Mouse (Mus musculus) megakaryocyte, adult 5-6 weeks (primary cell): ENCODE data around the gene Pnkd. TPM values are rescaled to one million over a fixed set of nuclear protein-coding genes. Genes with fewer than 3 reads are reported as not detected.

ENCODE experiments used
- ATAC-seq: 2 replicates; pipeline ENCODE4 v1.8.0; 2016; ENCODE audit warnings: mild to moderate bottlenecking, inconsistent platforms; ENCODE audit not compliant: poor library complexity, severe bottlenecking
- total RNA-seq, 2 experiments: library from RNA; stranded (forward) in 1 of 2; stranded (reverse) in 1 of 2; fragments of 153-499, 151-499 nt in 1 of 2; fragments of 221-1000, 200-1000 nt in 1 of 2; gene quantifications; 2 replicates each; pipeline versions ENCODE4 v1.2.3 to v1.2.4; 2015 to 2017

Gene Pnkd
- total RNA-seq, 2 experiments from 2014 or later: 8.9 to 23.6 TPM

DNA sequence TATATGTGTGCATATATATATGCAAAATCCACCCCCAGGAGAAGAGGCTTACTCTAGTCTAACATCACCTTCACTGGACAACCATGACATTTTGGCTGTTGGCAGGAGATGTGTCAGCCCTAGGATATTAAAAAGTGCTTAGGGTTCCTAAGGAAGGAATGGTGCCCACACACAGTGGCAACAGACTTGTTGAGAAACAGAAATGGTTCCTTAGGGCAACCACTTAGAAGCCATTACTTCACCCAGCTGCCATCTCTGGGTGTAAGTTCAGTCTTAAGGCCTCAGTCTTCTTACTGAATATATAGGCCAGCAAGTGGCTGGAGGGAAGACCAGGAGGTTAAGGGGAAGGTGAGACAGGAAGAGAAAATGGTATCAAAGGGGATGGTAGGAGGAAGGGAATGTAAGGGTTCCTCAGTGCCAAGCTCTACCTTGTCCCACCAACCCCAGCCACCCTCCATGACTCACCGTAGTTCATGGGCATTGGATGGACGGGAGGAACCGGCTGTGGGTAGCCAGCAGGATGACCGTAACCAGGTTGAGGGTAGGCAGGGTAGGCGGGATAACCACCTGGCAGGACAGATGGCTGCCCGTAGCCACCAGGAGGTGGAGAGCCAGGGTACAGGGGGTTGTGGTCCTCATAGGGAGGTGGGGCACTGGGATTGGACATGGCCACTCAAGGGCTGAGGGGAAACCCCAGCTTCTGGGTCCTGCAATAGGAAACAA, 10.2 kb downstream of the Pnkd start:
- no peak for ATAC-seq

DNA sequence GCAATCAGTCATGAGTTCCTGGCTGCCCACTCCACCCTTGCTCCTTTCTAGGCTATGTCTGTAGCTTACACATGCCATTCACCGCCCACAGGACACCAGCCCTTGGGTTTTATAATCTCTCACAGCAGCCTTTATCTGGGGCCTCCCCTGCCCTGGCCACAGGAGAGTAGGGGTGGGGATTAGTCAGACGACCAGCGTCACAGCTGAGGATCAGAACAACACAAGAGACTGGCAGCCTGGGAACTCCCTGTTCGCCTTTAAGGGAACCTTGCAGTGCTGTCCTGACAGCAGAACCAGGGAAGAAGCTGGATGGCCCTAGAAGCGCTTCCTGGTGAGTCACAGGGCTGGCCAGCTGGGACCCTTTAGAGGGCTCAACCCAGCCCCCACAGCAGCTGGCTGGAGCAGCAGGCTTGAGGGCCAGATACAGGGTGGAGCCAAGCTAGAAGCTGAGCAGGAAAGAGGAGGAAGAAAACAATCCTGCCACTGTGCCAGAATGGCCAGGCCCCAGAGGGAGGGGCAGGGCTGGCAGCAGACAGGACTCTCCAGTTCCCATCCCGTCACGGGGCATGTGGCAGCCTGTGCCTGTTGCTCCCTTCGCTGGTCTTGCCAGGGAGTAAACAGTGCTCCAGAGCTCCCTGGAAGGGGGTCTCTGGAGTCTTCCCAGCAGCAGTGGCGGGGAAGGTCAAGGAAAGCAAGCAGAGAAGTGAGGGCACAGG, 10.9 kb downstream of the Pnkd start:
- peak; percentile 65 for ATAC-seq

DNA sequence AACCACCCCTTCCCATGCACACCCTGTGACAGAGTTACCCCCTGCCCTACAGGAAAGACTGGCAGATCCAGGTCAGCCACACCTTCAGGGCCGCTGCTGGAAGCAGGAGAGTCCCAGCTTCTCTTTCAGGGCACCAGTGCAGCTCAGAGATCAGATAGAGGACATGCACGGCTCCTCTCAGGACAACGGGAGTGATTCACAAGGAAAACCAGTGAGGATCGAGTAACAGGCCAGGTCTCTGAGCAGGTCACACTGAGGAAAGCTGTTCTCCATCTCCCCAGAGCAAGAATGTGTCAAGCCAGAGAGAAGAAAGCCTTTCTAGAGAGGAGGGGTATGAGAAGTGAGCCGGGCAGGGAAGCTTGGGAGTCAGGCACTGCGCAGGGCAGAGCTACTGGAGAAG, 11.7 kb downstream of the Pnkd start:
- no peak for ATAC-seq

DNA sequence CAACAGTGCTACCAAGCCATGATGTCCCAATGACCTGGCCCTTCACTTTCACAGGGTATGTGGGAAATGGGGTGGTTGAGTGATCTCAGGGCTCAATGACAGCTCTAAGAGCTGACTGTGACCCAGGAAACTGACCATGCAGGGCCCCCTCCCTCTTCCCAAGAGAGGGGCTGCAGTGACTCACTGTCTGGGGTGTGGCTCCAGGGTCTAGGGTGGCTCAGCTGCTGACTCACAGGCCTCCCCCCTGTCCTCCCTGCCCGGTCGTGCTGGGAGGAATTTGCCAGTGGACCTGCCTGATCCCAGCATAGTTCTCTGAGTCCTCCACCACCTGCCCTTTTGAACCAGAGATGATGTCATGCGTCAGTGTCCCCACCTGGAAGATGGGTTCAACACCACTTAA, 12.5 kb downstream of the Pnkd start:
- no peak for ATAC-seq

DNA sequence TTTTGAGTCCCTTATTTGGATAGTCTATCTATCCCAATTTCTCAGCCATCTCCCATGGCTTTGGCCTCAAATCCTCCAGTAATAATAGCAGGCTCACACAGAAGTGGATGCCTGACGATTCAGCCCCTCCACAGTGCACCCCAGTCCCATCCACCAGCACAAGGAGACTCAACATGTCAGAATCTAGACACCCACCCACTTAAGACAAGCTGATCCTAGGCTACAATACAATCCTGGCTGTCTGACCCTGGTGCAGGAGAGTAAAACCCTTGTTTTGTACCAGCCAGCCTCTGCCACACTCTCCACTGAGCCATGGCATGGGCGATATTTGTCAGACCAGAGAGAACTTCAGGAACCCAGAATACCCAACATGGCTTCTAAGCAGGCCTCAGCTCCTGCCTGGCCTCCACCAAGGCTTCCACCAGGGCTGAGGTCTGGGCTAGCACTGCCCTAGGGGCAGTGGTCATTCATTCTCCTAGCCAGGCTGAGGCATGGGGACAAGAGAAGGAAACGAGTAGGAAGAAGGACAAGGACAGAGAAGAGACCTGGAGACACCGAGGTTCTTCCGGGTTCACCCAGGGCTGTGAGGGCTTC, 13.5 kb downstream of the Pnkd start:
- no peak for ATAC-seq

DNA sequence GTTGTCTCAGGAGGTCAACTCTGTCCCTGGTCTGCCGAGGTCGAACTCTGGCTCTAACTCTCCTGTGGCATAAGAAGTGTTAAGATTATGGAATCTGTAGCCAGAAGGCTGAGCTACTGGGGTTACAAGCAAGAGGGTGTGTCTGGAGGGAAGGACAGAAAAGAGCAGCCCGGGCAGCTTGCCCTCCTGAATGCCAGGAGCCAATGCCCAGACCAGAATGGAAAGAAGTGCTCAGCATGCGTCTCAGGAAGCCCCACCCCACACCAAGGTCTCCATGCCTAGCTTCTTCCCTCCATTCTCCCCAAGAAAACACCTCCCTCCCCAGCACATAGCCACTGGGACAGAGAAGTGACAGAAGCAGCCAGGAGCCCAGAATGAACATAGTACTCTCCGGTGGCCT, 14.3 kb downstream of the Pnkd start:
- no peak for ATAC-seq

DNA sequence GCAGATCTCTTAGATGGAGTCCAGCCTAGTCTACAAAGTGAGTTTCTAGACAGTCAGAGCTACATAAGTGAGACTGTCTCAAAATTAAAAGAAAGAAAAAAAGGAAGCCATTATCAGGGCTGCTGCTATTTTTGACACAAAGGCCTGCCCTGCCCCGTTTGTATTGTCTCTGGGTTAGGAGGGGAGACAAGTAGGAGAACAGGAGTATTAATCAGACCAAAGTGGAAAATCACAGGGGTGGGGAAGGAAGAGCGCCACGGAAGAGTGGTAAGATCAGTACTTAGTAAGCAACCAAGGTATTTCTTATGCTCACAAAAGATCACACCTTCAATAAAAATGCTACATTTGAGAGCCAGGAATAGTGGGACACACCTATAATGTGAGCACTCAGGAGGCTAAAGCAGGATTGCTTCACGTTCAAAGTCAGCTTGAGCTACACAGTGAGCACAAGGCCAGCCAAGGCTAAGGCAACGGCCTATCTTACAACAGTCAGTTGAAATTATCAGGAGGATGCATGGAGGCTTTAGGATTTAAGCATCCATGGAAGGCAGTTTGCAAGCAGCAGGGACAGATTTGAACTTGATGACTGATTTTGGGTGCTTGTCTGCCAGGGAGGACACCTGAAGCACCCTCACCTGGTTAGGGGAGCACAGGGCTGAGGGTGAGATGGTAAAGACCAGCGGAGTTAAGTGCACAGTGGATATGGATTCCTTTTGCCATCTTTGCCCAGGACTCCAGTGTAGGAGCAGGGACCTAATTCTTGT, 15.8 kb downstream of the Pnkd start:
- no peak for ATAC-seq

DNA sequence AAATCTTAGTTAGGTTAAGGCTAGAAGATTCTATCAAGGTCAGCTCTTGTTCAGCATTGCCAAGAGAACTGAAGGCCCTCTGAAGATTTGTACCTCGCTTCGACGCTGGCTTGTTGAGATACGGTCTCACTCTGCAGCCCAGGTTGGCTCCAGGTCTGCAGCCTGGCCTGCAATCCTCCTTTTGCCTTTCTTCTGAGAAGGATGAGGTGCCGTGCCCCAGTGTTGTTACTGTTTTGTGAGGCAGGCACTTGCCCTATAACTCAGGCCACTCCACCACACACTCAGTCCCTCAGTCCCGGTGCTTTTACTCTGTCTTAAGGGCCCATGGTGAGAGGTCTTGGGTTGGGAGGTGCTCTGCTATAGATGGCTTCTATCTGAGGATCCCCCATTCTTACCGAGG, 17.5 kb downstream of the Pnkd start:
- no peak for ATAC-seq

DNA sequence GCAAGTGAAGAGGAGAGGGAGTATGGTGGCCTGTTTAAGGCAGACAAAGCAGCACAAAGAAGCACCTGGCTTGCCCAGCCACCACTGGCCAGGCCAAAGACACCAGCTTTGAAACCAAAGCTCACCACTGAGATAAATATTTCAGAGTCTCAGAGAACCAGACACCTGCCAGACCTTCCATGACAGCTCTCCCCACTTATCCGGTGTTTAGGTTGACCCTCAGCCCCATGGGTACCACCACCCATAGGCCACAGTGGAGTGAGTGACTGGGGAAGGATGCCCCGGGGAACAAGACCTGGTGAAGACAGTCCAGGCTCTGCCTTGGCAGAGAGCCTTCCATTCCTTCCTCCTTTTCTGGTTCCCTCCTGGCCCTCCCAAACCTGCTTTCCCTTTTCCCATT, 18.1 kb downstream of the Pnkd start:
- no peak for ATAC-seq

DNA sequence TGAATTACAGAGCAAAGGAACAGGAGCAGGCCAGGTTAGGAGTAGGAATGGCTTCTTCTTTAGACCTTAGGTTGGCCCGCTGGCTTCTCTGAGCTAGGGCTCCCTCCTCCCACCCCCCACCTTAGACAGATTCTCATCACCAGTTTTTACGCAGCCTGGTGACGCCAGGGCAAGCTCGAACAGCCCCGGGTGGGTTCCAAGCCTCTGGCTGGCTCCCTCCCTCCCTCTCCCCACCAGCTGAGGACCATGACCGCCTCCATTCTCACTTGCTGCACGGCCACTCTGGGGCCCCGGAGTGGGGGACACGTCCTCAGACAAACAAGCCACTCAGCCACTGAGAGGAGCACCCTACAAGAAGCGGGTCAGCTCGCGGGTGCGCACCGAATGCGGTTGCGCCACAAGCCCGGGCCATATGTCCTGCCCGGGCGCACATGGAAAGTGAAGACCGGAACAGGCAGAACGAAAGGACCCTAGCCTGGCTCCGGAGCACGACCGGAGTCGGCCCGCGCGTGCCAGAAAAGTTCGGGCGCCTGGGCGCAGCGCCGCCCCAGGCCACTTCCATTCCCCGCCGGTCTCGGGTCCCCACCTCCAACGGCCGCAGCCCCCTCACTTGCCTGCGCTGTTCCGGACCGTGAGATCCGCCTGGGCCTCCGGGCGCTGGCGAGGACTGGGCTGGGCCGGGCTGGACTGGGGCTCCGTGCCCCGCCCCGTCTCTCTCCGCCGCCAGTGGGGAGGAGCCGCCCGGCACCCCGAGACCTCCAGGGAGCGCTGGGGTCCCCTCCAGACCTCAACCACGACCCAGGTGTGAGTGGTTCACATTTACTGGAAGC, 19.0 kb downstream of the Pnkd start:
- peak; percentile 92 for ATAC-seq

DNA sequence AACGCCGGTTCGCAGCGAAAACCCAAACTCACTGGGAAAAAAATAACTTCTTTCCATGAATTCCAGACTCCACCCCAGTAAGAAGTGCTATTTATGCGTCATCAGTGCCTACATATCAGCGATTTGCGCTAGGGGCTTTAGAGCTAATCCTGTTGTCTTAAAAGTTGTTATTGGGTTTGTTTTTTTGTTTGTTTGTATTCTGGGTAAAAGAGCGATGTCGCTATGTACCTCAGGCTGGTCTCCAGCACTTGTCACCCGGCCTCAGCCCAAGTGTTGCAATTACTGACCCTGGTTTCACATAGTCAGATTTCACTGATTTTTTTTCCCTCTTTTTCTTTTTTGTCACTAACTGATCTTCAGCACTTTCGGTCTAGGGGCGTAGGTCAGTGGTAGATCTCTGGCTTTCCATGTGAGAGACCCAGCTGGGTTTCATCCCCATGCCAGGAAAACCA, 19.6 kb downstream of the Pnkd start:
- peak; percentile 22; the same call in 1 of the 2 replicates for ATAC-seq

DNA sequence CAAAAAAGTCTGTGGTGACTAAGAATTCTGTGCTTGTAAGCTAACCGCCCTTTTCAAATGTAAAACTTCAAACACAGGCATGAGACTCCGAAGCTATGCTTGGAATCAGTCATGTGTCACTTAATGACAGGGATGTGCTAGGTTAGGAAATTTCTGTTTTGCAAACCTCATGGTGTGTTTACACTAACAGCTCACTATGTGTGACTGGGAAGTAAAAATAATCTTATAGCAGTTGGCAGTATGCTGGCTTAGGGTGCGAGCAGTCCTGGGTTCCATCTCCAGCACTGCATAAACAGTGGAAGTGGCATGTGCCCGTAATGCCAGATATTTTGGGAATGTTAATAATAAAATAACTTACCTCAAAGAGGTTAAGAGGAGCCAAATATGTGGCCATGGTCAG, 20.2 kb downstream of the Pnkd start:
- ATAC-seq: no peak

DNA sequence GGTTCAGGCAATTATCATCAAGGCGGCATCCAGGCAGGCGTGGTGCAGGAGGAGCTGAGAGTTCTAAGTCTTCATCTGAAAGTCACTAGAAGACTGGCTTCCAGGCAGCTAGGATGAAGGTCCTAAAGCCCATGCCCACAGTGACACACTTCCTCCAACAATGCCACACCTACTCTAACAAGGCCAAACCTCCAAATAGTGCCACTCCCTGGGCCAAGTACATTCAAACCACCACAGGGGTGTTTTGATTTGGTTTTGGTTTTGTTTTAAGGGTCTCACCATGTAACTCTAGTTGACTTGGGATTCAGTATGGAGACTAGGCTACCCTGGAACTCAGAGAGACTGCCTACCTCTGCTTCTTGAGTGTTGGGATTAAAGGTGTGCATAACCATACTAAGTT, 20.8 kb downstream of the Pnkd start, which contains the start of gene Tmbim1:
TSS of gene Tmbim1 (minus strand) at position 101 of the 400 bp plus-strand sequence.
- no peak for ATAC-seq

DNA sequence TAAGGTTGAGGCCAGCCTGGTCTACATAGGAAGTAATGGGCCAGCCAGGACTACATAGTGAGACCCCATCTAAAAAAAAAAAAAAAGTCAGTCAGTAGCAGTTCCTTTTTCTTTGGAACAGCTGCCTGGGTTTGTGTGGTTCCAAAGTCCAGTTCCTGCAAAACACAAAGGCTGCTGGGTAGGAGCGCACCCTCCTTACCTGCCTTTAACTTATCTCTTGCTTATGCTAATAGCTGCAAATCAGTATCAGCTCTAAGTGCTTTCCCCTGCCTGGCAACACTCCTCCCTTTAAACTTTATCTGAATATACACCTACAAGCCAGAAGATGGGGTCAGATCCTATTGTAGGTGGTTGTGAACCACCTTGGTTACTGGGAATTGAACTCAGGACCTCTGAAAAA, 22.4 kb downstream of the Pnkd start:
- ATAC-seq: no peak

DNA sequence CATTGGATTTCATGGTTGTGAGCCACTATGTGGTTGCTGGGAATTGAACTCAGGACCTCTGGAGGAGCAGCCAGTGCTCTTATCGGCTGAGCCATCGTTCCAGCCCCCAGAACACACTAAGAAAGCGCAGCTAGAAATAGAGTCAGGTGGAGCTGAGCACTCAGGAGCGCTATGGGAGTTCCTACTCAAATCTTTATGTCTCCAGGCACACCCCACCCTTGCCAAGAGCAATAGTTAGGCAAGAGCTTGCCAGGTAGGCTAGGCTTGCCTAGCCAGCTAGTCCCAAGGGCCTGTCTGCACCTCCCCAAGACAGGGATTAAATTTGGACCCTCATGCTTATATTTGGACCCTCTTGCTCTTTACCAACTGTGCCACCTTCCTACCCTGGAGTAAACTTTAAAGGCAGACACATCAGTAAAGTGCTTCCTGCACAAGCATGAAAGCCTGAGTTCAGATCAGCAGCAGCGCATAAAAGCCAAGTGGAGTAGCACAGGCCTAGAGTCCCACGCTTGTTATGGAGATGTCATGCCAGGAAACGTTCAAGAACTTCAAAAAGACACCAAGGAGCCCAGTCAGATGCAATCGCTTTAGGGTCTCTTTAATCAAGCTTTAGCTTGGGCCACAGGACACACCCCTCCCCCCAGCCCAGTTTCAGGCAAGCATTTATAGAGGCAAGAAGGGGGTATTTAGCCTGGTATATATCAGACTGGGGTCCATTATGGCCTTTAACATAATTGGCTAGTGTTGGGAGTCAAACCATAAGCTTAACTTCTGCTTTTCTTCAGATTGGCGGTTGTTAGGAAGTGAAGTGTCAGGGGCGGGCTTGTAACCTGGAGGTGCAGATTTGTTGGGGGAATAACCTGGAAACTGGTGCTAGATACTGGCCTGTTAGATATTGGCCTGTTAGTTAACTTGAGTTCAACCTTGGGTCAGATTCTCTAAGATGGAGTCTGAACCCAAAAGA, 23.6 kb downstream of the Pnkd start:
- no peak for ATAC-seq

DNA sequence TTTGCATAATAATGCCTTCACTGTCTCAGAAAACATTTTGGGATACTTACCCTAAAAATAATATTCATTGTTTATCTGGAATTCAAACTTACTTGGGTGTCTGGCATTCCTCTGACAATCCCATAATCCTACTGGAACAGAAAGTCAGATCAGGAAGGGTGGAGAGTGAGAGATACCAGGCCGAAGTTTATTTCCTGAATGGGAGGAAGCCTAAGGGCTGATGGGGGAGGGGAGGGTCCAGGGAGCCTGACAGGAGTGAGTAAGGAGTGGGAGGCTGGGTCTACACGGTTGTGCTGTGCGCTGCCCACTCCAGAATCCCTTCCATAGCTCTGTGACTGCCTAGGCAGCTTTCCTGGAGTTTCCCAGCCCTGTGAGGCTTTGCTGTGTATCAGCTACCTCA, 25.0 kb downstream of the Pnkd start:
- ATAC-seq: no peak

DNA sequence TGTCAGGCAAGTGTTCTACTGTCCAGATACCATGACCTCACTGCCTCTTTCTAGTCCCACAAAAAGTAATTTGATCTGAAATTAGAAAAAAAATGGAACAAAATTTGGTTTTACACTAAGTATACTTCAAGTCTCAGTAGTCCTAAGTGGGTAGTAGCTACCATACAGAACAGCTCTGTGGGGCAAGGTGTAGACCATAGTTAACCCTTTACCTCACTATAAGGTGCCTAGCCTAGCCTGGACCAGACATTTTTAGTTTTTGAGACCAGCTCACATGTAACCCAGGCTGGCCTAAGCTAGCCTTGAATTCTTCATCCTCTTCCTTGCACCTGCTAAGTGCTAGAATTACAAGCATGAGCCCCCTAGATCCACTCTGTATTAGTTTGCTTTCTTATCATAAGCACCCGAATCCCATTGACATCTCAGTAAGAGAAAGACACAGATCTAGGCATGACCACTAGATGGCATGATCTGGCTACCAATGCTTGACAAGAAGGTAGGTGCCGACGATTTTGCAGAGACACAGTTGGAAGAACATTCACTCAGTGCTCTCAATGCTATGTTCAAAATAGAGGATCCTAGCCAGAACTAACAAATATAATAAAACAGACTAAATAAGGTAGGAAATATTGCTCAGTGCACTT, 28.4 kb downstream of the Pnkd start:
- peak; percentile 89 for ATAC-seq

DNA sequence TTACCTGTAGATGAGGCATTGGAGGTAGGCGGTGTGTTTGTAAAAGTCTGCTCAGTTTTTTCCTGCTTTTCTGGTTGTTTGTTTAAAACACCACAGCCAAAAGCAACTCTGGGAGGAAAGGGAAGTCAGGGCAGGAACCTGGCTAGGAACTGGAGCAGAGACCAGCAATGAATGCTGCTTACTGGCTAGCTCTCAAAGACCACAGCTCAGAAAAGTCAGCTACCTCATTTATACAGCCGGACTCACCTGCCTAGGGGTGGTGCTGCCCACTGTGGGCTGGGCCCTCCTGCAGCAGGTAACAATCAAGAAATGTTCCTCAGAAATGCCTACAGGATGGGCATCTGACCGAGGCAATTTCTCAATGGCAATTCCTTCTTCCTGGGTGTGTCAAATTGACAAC, 30.1 kb downstream of the Pnkd start:
- ATAC-seq: no peak
